Mouse (Mus musculus): ENCODE measurements around the gene 1810024B03Rik.
A peak's percentile ranks its signal among the peaks of the same experiment; 100 is the strongest.
"Not testable (repeated sequence)": the region's sequence is repeated elsewhere in the genome, so short reads cannot be mapped to it uniquely, and the experiment has no call there.

Gene 1810024B03Rik

DNA sequence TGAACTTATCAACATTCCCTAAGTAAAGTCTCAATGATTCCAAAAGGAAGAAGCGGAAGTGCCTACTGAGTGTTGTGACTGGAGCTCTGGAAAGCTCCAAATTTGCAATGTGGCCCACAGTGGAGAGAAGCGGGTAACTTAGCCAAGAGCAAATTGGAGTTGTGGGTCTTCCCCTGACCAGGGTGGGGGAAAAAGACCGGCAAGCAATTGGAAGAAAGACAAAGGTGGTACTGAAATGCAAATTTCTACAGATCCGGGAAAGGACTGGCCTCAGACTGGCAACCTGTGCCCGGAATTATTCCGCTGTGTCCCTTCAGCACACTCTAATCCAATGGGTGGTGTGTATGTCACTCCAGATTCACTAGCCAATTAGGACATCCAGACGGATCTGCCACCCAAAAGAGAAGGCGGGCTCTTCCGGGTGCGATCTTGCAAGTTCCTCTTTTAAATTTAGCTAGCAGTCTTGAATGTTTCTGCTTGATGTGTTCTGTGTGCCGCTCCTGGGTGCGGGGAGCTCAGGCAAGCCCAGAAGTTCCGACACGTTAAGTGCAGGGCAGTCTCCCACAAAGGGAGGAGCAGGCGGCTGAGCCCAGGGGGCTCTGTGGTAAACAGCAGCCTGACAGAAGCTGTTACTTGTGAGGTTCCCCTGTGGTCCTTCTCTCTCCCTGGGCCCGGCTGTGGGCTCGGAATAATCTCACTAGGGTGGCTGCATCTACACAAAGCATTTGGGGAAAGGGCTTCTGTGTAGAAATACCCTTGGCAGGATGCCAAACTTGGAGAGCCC lies 25.3 kb downstream of the 1810024B03Rik start:
- DNase-seq (ENCODE audit: extremely low spot score, low read depth, low spot score), result peak; percentile 44

DNA sequence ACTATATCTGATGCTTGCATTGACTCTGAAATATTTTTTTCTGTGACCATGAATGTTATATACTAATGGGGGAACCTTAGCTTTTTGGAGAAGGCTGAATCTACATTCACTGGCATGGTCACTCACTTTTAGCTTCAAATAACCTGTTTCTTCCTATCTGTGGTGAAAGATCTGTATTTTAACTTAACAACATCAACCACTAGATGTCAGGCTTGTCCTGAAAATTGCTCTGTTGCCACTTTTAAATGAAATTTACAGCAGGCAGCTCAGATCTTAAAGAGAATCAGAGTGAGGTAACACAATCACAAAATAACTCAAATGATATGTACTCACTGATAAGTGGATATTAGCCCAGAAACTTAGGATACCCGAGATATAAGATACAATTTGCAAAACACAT lies 41.8 kb downstream of the 1810024B03Rik start:
- not testable (repeated sequence) for DNase-seq (ENCODE audit: extremely low spot score, low read depth, low spot score)

DNA sequence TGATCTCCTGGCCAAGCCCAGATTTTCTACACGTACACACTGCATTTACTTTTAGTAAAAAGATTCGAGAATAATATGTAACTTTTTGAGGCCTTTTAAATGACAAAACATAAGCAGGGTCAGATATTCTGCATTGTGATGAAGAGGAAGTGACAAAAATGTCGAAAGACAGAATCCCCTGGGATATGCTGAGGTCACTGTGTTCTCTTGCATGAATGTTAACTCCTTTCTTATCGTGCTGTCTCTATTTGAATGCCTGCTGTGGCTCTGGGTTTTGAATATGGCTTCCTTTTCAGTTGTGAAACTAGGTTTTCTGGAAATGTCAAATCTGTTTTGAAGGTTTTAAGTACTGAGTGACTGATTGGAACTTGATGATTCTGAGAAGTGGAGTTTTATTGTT lies 42.4 kb downstream of the 1810024B03Rik start:
- DNase-seq (ENCODE audit: extremely low spot score, low read depth, low spot score), result no peak

DNA sequence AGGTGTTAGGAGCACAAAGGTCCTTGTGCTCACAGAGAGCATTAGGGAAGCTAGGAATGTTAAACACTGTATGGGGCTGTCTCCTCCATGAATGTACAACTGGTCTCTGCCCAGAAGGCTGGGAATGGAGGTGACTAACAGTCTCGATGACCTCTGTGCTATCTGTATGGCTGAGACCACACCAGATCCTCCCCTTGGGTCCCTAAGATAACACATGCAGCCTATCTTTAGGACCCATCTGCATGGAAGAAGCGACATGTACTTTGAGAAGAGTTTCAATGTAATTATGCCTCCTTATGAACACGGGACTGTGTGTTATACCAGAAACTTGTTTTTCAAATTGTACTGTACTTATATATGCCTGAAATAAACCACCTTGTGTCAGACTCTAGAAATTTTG lies 62.4 kb downstream of the 1810024B03Rik start:
- DNase-seq (ENCODE audit: extremely low spot score, low read depth, low spot score), result no peak

DNA sequence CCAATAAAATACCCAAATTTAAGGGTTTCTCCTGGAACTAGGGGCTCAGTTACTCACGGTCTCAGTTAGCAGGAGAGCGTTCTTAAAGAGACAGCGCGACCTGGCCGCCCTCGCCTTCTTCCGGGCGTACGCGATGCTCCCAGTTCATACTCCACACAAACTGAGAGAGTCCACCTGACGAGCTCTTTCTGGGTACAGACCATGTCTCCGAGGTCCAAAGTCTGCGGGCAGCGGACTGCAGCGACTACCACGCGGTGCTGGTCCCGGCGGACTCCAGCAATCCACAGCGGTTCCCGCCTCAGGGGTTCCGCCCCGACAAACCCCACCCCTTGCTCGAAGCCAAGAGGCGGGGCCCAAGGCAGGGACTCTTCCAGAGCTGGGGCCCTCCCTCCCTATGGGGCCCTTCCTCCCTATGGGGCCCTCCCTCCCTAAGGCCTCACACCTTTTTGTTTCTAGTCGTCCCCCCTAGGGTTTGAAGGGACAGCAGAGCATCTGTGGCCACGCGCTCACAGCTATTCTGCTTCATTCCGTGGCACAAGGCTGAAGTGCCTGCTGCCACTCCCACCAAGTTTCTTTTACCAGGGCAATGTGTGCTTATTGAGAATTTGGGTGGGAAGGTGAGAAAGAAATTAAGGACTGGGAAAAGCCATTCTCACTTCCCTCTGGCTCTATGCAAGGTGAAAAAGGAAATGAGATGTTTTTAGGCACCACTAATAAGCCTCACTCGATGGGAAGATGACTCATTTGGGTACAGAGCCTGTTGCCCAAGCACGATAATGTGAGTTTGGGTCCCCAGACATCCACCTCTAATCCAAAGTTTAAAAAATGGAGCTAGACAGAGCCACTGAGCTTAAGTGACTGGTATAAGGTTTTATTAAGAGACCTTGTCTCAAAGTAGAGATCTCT lies 64.7 kb downstream of the 1810024B03Rik start, which contains the start of gene Itpripl1:
Itpripl1 (minus strand) TSS at position 285 of the 906 bp plus-strand sequence.
- DNase-seq (ENCODE audit: extremely low spot score, low read depth, low spot score), result no peak

DNA sequence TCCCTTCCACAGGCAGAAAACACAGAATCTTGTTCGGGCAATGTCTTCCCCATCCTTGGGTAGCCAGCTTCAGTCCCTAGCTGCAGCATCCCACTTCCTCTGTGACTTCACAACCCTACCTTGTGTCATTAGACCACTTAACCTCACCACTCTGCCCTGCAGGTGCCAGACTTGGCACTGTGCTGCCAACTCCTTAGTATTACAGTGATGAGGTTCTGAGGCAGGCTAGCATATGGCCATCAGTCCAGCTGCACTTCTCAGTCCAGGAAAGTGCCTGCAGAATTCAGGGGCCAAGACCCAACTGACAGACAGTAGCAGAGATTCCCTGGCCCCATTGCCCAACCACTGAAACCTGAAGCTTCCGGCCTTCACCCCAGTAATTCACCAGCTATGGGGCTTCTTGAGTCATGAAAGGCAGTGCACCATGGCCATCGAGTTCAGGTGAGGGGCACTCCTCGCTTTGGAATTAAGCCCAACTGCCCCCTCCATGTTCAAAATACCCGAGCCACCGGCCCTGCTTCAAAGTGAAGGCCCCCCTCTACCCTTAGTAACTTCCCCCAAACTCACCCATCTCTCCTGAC lies 65.4 kb downstream of the 1810024B03Rik start:
- DNase-seq (ENCODE audit: extremely low spot score, low read depth, low spot score), result no peak

DNA sequence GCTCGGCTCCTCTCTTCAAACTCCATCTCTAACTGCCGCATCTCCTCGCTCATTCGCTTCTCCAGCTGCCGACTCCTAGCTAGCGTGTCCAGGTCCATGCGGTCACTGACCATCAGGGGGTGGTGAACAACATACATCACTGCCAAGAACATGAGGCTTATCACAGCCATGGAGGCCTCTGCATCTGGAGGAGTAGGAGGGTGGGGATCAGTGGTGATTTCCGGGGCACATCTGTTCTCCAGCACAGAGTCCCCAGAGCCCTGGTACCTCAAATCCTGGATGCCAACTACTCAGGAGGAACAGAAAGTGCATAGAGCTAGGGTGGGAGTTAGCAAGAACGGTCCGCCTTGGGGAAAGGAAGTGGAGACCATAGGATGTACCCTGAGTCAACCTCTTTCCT lies 66.0 kb downstream of the 1810024B03Rik start:
- no peak for DNase-seq (ENCODE audit: extremely low spot score, low read depth, low spot score)

DNA sequence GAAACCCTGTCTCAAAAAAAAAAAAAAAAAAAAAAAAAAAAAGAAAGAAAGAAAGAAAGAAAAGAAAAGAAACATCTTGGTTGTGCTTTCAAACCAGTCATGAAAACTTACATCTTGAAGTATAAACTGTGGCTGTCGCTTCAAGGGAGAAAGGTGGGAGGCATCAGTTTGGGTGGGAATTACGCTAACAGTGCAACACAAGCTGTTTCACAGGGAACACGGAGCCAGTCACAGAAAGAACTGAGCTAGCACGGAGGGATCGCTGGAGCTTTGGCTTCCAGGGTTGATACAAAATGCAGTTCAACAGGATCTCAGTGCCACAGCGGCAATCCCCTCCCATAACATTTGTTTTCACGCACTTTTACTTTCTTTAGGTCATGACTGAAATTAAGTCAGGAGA lies 68.1 kb downstream of the 1810024B03Rik start:
- DNase-seq (ENCODE audit: extremely low spot score, low read depth, low spot score), result no peak

DNA sequence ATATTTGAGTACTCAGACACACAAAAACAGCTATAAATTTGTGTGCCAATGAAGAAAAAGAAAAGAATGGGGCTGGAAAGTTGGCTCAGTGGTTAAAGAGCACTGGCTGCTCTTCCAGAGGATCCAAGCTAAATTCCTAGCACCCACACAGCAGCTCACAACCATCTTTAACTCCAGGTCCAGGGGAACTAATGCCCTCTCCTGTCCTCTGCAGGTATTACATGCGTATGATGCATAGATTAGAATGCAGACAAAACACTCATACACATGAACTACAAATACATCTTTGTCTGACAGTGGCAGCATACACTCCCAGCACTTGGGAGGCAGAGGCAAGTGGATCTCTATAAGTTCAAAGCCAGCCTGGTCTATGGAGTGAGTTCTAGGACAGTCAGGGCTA lies 68.5 kb downstream of the 1810024B03Rik start:
- DNase-seq (ENCODE audit: extremely low spot score, low read depth, low spot score), result no peak

DNA sequence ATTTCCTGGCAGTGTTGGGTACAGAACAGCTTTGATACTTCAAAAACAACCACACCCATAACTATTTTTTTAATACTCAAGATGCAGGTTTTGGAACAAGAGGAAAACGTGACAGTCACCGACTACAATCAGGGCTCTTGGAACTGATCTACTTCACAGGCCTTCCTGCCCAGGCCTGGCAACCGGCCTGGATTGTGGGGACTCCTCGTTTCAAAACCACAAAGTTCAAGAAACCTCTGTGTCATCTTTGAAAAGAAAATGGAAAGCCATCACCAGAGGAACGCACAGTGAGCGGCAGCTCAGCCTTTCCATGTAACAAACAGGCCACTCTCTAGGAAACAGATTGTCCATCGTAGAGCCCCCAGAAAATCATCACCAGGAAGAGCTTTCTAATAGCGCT lies 69.0 kb downstream of the 1810024B03Rik start:
- no peak for DNase-seq (ENCODE audit: extremely low spot score, low read depth, low spot score)

DNA sequence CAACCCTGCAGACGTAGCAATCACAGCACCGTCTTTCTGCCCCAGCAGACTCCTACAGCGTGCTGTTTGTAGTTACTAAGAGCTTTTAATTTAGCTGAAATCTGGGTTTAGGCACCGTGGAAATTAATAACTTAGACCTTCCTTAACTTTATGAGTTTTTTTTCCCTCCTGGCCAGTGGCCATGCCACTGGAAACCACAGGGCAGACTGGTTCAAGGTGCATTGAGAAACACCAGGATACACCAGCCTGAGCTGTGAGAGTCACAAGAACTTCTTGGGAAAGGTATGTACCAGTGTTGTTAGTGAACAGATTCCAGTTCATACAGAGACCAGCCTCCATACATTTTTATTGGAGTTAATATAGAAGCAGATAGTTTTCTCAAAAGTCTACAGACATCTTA lies 69.6 kb downstream of the 1810024B03Rik start:
- no peak for DNase-seq (ENCODE audit: extremely low spot score, low read depth, low spot score)

DNA sequence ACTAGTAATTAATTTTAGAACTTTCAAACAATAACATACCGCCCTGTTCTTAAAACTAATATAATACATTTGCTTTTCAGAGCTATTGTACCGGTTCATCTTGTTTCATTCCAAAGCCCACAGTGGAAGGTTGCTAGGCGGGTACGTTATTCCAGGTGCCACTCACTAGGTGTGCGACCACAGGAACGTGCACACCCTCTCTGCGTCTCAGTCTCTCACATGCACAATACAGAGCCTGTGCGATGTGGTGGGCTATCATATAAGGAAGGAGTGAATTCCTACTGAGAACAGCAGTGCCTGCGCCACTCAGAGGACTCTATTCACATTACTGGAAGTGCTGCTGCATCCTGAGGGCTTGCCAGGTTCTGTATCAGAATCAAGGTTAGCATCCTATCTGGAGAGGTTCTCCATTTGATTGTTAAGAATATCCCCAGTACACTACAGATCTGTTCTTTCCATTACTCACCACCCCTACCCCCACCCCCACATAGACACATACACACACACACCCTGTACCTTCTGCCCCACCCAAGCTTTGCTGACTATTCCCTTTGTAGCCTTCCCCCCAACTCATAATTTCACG lies 70.2 kb downstream of the 1810024B03Rik start:
- DNase-seq (ENCODE audit: extremely low spot score, low read depth, low spot score), result no peak

DNA sequence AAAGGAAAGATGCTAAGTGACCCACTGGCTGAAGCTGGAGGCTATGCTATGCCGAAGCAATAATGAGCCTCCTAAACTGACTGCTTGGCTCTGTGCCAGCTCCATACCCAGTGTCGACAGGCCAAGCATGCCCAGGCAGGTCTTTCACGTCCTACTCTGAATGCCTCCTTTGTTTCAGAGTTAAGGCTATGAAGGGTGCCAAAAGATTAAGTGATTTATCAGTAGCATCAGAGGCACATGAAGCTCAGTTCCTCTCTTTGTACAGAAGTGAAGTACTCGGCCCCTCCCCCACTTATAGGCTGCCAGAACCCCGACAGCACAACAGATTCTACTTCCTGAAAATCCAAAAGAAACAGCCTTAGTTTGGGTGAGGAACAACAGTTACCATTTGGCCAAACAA lies 71.1 kb downstream of the 1810024B03Rik start:
- DNase-seq (ENCODE audit: extremely low spot score, low read depth, low spot score), result no peak

All from hindlimb bud, embryonic 11.5 days (tissue).